Mouse (Mus musculus): ENCODE measurements around the gene Mlh1. TPM values are rescaled to one million over a fixed set of nuclear protein-coding genes. Genes with fewer than 3 reads are reported as not detected.

The Mlh1 gene
- polyA plus RNA-seq (2015; fragmentation: Nextera tagmentation; extraction: Ambion mirVana): 16.6 and 16.9 TPM in 2 replicates

GRCm38 (mm10) chr9:111271434-111272160 is at the start of gene Mlh1, which contains the start of gene Epm2aip1:
Gene Mlh1, minus strand, starts transcription at chr9:111271791.
Gene Epm2aip1, plus strand, starts transcription at chr9:111271929.

GRCm38 (mm10) chr9:111311031-111311842 is 39.6 kb upstream of the Mlh1 start, which contains the start of gene Trank1:
Gene Trank1, plus strand, starts transcription at chr9:111311739.

Other genes with a start within 250 kb of the Mlh1 start
- gene Ccrl2, start 214.3 kb downstream of the Mlh1 start, polyA plus RNA-seq (2015; fragmentation: Nextera tagmentation; extraction: Ambion mirVana): 11.3 and 15.1 TPM in 2 replicates
- 21.2 and 25.8 TPM in 2 replicates for gene Lrrfip2, start 154.2 kb downstream of the Mlh1 start, polyA plus RNA-seq (2015; fragmentation: Nextera tagmentation; extraction: Ambion mirVana)
- 6.3 and 6.5 TPM in 2 replicates for gene Epm2aip1, start 138 bp upstream of the Mlh1 start, polyA plus RNA-seq (2015; fragmentation: Nextera tagmentation; extraction: Ambion mirVana)
- gene Trank1, start 39.9 kb upstream of the Mlh1 start, polyA plus RNA-seq (2015; fragmentation: Nextera tagmentation; extraction: Ambion mirVana): 0.30 and 0.56 TPM in 2 replicates
- gene Dclk3, start 167.3 kb upstream of the Mlh1 start, polyA plus RNA-seq (2015; fragmentation: Nextera tagmentation; extraction: Ambion mirVana): 0.64 and 0.81 TPM in 2 replicates

All from spleen, postnatal 0 days (tissue).